Mouse (Mus musculus) ES-Bruce4 (cell line): ENCODE data around the gene Ankrd40. TPM values are rescaled to one million over a fixed set of nuclear protein-coding genes. Genes with fewer than 3 reads are reported as not detected.

Experiments
- H3K27ac ChIP-seq: 2 replicates; pipeline ENCODE4 v1.5.1; 2012; ENCODE audit warnings: low read length, inconsistent platforms; ENCODE audit not compliant: insufficient read depth
- H3K27me3 ChIP-seq: 2 replicates; pipeline ENCODE4 v1.6.1; 2012; ENCODE audit warnings: mild to moderate bottlenecking, low read length, inconsistent platforms; ENCODE audit not compliant: control insufficient read depth, poor library complexity, insufficient read depth, severe bottlenecking
- H3K36me3 ChIP-seq: 2 replicates; pipeline ENCODE4 v1.6.1; 2012; ENCODE audit warnings: inconsistent platforms, mild to moderate bottlenecking, low read length, moderate library complexity; ENCODE audit not compliant: control insufficient read depth, poor library complexity, insufficient read depth, severe bottlenecking
- H3K4me1 ChIP-seq: one replicate; pipeline ENCODE4 v1.8.1; 2011; ENCODE audit warnings: low read length; ENCODE audit not compliant: control insufficient read depth, insufficient read depth
- H3K4me3 ChIP-seq: 2 replicates; pipeline ENCODE4 v1.5.1; 2011; ENCODE audit warnings: low read depth, mild to moderate bottlenecking, low read length
- H3K9ac ChIP-seq: 2 replicates; pipeline ENCODE4 v1.6.1; 2012; ENCODE audit warnings: low read depth, mild to moderate bottlenecking, inconsistent platforms; ENCODE audit not compliant: poor library complexity, severe bottlenecking
- H3K9me3 ChIP-seq: replicated peaks from 2 replicates; pipeline ENCODE4 v1.6.1; 2012; ENCODE audit warnings: mild to moderate bottlenecking, low read length, inconsistent platforms; ENCODE audit not compliant: control insufficient read depth, poor library complexity, insufficient read depth, severe bottlenecking
- CTCF ChIP-seq: IDR thresholded peaks from one replicate; pipeline ENCODE4 v1.8.1; 2011; ENCODE audit warnings: low read depth, low read length
- EP300 ChIP-seq: IDR thresholded peaks from 2 replicates; pipeline ENCODE4 v1.6.1; 2011; ENCODE audit warnings: low read depth, low read length; ENCODE audit not compliant: insufficient read depth
- POLR2A ChIP-seq: IDR thresholded peaks from one replicate; pipeline ENCODE4 v1.8.1; 2011; ENCODE audit warnings: low read length; ENCODE audit not compliant: insufficient read depth
- polyA plus RNA-seq: library from polyadenylated mRNA; stranded (reverse); fragments of >200 nt; gene quantifications from 2 replicates; pipeline ENCODE4 v1.2.4, GENCODE M21; 2011; ENCODE audit warnings: low read depth; ENCODE audit not compliant: missing spikeins, insufficient read depth, insufficient read length

Gene Ankrd40
- polyA plus RNA-seq, 1 experiment = 66.3 TPM

DNA sequence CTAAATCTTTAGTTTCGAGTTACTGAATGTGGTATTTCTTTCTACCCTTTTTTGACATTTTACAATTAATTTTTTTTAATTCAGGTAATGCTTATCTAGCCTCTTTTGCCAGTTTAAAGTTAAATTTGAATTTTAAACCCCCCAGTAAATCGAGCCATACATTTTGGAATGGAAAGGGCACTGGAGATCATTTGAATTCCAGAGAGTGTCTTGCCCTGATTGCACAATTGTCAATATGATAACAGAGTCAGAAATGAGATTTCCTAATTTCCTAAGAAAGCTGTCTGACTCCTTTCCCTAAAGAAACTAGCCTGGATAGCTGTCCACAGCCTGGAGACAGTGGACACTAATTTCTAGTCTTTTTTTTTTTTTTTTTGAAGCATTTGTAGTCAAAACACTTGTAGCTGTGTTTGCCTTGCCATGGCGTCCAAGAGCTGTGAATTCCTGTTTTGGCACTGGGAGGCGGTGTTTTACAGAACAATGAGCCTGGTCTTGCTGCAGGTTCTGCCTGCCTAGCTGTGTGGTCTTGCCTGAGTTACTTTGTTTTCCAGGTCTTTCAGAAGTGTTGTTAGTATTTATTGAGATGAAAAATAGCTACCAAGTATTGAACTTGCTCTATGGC lies 1.6 kb downstream of the Ankrd40 start:
- Histone ChIP-seq H3K27ac (no peak overlapping the region), H3K9ac (no peak overlapping the region), H3K9me3 (no peaks in the 10 kb centered on the region), H3K27me3 (no peaks in the 10 kb centered on the region), H3K36me3 (no peaks in the 10 kb centered on the region; the same call in 1 of the 2 replicates), H3K4me3 (no peak overlapping the region), H3K4me1 (no peaks in the 10 kb centered on the region)
- TF ChIP-seq EP300 (no peak), CTCF (peak; percentile 42), POLR2A (no peak)

DNA sequence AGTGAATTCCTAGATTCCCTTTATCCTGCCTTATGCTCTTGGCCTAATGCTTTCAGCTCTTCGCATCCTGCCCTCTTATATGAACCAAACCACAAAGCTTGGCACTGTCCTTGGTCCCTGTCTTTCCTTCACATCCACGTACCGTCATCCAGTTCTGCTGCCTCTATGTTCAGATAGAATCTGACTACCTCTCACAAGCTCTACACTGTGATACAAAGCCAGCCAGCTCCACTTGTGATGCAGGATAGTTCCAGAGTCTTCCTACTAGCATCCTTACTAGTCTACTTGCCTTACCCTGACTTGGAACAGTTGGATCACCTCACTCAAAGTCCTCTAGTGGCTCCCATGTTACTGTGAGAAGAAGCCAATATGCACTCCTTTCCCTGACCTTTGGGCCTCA lies 2.4 kb downstream of the Ankrd40 start:
- Histone ChIP-seq H3K9ac (no peak overlapping the region), H3K36me3 (peaks cover 4% of the 10 kb centered on the region), H3K27me3 (no peaks in the 10 kb centered on the region), H3K4me1 (no peaks in the 10 kb centered on the region), H3K27ac (no peak overlapping the region), H3K4me3 (no peak overlapping the region), H3K9me3 (no peaks in the 10 kb centered on the region)
- TF ChIP-seq EP300 = no peak
- no peak for TF ChIP-seq POLR2A
- TF ChIP-seq CTCF = no peak

GRCm38 (mm10) chr11:94332726-94333125 lies 4.9 kb downstream of the Ankrd40 start:
- H3K27me3 ChIP-seq = no peaks in the 10 kb centered on the region
- peaks cover 10% of the 10 kb centered on the region for H3K36me3 ChIP-seq
- H3K27ac ChIP-seq = no peak overlapping the region
- no peak overlapping the region for H3K4me3 ChIP-seq
- no peaks in the 10 kb centered on the region for H3K9me3 ChIP-seq
- H3K9ac ChIP-seq = no peak overlapping the region
- no peaks in the 10 kb centered on the region for H3K4me1 ChIP-seq
- TF ChIP-seq POLR2A (no peak), EP300 (no peak), CTCF (no peak)

DNA sequence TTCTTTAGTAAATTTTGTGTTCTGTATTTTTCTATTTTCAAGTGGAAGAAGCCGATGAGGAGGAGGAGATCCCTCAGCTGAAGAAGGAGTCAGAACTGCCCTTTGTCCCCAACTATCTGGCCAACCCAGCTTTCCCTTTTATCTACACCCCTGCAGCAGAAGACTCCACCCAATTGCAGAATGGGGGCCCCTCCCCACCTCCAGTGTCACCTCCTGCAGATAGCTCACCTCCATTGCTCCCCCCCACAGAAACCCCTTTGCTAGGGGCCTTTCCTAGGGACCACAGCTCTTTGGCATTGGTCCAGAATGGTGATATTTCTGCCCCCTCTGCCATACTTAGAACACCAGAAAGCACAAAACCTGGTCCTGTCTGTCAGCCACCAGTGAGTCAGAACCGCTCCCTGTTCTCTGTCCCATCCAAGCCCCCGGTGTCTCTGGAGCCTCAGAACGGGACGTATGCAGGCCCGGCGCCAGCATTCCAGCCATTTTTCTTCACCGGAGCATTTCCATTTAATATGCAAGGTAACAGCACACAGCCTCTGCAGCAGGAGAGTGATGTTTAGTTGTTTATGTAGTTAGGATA lies 6.7 kb downstream of the Ankrd40 start:
- Histone ChIP-seq H3K4me1 (no peaks in the 10 kb centered on the region), H3K27ac (no peak overlapping the region), H3K9me3 (no peaks in the 10 kb centered on the region), H3K4me3 (no peak overlapping the region), H3K9ac (no peak overlapping the region), H3K27me3 (no peaks in the 10 kb centered on the region), H3K36me3 (peaks cover 18% of the 10 kb centered on the region)
- TF ChIP-seq POLR2A = no peak

DNA sequence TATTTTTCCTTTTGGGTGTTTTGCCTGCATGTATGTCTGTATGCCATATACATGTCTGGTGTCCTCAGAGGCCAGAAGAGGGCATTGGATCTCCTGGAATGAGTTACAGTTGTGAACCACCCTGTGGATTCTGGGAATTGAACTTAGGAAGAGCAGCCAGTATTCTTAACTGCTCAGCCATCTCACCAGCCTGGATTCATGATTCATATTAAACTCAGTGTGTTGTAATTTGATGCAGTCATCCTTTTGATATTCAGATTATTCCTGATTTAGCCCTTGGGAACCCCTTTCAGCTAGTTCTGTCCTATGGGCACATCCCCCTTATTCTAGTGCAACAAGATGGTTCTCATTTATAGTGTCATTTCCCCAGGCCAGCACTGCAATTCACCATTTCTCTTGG lies 8.8 kb downstream of the Ankrd40 start:
- Histone ChIP-seq H3K9ac (no peak overlapping the region), H3K36me3 (peaks cover 18% of the 10 kb centered on the region), H3K4me3 (no peak overlapping the region), H3K4me1 (no peaks in the 10 kb centered on the region), H3K27ac (no peak overlapping the region), H3K9me3 (no peaks in the 10 kb centered on the region), H3K27me3 (no peaks in the 10 kb centered on the region)
- TF ChIP-seq EP300 = no peak
- TF ChIP-seq POLR2A = no peak
- TF ChIP-seq CTCF = no peak

- TF ChIP-seq EP300 (no peak), POLR2A (no peak), CTCF (no peak)
- Histone ChIP-seq H3K9ac (no peak overlapping the region), H3K4me1 (no peaks in the 10 kb centered on the region), H3K27me3 (no peaks in the 10 kb centered on the region), H3K36me3 (peaks cover 18% of the 10 kb centered on the region), H3K4me3 (no peak overlapping the region), H3K27ac (no peak overlapping the region), H3K9me3 (no peaks in the 10 kb centered on the region)
These were observed 10.5 kb downstream of the Ankrd40 start for GRCm38 (mm10) chr11:94338347-94338746.
